Mouse (Mus musculus) layer of hippocampus, adult 2 months (tissue): ENCODE data around the gene Tmem86a. TPM values are rescaled to one million over a fixed set of nuclear protein-coding genes. Genes with fewer than 3 reads are reported as not detected.
A peak's percentile ranks its signal among the peaks of the same experiment; 100 is the strongest.

Source experiments
- DNase-seq, 2 experiments: peaks; one replicate each; pipeline ENCODE4 v3.0.0; 2022; ENCODE audit warnings: low spot score in 2 of 2
- H3K27ac ChIP-seq: fragments of 200-600 bp; 2 replicates; pipeline ENCODE4 v1.8.1; 2022
- H3K4me3 ChIP-seq: fragments of 200-600 bp; 2 replicates; pipeline ENCODE4 v1.8.1; 2022; ENCODE audit warnings: mild to moderate bottlenecking
- CTCF ChIP-seq: fragments of 200-600 bp; conservative IDR thresholded peaks from 2 replicates; pipeline ENCODE4 v1.8.1; 2022; ENCODE audit warnings: antibody characterized with exemption, mild to moderate bottlenecking, moderate library complexity
- total RNA-seq, 2 experiments: library from RNA; stranded (reverse); gene quantifications; 2 replicates each; pipeline ENCODE4 v1.2.3; 2021

Tmem86a gene
- total RNA-seq, 2 experiments from 2014 or later, result 9.8 to 14.0 TPM

DNA sequence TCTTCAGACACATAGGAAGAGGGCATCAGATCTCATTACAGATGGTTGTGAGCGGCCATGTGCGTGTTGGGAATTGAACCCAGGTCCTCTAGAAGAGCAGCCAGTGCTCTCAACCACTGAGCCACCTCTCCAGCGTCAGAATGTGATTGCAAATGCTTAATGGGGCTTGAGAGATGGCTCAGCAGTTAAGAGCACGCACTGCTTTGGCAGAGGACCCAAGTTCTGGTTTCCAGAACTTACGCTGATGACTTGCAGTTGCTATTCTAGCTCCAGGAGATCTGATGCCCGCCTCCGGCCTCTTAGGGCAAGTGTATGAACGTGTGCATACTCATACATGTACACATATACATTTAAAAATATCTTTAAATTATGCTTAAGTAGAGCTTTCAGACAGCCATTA, 15.0 kb upstream of the Tmem86a start:
- Histone ChIP-seq H3K4me3 (no peak overlapping the region), H3K27ac (no peak overlapping the region)
- no peak for DNase-seq
- no peak for TF ChIP-seq CTCF

DNA sequence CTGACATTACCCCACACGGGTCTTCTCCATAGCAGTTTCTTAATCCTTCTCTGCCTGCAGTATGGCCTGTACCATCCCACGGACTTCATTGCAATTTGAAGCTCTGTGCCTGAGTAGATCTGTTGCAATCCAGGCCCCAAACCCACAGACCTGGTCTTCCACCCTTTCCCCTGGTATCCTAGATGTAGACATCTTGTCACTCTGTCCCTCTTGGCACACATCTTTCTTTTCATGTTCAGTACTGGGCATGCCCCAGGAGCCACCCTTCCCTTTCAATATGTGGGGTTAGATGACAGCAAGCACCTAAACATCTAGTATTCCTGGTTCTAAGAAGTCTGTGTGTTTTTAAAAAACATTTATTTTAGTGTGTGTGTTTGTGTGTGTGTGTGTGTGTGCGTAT, 8.7 kb upstream of the Tmem86a start:
- no peak for DNase-seq
- H3K27ac ChIP-seq, result no peak overlapping the region
- TF ChIP-seq CTCF, result no peak
- H3K4me3 ChIP-seq, result no peak overlapping the region

DNA sequence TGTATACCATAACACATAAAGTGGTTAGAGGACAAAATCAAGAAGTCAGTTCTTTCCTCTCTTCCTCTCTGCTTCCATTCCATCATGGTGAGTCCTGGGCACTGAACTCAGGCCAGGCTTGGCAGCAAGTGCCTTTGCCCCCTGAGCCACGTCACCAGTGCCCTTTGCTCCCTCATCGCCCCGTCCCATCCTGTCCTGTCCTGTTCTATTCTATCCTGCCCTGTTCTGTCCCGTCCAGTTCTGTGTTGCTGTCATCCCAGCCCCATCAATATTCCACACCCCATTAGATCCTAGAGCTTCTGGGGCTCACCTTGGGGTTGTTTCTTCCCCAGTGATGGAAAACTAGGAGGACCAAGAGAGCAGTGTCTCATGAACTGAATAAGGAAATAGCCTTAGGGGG, 8.3 kb upstream of the Tmem86a start:
- no peak for DNase-seq
- TF ChIP-seq CTCF, result no peak

DNA sequence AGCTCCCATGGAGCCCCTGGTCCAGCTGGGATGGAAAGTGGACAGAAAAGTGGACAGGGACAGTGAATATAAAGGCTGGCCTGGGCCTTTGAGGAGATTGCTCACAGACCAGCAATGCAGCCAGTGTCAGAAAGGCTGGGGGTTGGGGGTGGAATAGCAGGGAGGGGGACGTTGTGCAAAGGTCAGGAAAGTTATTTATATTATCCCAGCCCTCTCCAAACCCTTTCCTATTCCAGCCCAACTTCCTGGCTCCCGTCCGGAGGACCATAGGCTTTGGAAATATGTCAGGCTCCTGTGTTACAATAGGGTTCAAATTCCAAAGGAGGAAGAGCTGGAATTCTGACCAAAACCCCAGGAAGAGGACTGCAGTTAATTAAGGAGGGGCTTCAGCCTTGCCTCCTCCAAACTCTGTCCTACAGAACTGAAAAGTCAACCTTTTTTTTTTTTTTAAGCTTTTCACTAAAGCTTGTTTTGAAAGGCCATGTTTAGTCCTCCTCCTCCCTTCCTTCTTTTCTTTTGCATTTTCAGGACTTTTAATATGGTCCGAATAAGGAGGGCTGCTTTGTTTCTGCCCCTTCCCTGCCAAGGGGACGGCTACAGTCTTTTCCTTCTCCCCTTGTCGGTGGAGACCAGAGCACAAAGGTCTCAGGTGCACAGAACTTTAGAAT, 7.4 kb upstream of the Tmem86a start:
- Histone ChIP-seq H3K27ac (no peak overlapping the region), H3K4me3 (no peak overlapping the region)
- TF ChIP-seq CTCF, result no peak
- no peak for DNase-seq

More for the DNA sequence above, 8.3 kb upstream of the Tmem86a start:
- Histone ChIP-seq H3K4me3 (no peak overlapping the region), H3K27ac (no peak overlapping the region)

DNA sequence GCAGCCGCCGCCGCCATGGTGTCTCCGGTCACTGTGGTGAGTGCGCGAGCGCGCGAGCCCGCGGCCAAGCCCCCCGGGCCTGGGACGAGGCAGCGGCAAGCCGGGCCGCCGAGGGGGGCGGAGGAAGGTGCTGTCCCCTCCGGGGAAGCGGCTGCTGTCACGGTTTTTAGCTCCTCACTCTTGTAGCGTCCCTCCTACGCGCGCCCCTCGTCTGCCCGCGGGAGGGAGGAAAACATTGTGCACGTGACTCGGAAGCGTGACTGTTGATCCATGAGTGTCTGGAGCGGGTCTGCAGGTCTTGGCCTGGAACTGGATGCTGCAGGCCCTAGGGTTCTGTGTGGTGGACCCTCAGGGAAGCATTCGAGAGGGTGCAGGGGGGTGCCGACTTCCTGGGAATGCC, 365 bp downstream of the Tmem86a start:
- H3K4me3 ChIP-seq, result peak overlapping the region; percentile 98
- DNase-seq, result peak; percentile 56 to 60
- peak overlapping the region; percentile 98 for H3K27ac ChIP-seq
- TF ChIP-seq CTCF, result no peak

DNA sequence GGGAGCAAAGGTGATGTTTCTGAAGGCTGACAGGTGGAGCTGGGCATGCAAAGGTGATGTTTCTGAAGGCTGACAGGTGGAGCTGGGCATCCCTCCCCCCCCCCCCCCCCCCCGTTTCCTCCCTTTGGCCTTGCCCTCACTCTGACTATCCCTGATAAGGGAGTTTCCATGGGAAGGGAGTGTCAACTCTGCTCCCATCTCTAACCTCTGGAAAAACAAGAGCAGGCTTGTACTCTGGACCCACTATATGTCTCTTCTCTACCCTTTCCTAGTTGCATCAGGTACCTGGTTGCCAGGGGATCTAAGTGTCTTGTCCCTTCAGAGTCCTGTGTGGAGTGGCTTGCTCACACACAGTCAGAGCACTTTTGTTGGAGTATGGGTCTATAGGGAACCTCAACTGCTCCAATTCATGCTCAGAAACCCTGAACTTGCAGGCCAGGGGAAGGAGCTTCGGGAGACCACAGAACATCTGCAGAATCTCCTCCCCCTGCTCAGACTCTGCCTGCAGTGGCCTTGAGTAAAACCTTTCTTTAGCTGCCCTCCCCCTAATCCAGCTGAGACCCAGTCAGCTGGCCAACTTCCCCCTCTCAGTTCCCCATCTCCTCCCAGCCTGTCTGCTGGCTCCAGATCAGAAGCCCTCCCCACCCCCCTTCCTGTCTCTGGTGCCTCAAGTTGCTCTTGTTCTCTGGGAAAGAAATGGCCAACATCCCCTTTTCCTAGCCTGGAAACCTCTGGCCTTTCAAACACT, 1.2 kb downstream of the Tmem86a start:
- no peak for TF ChIP-seq CTCF

DNA sequence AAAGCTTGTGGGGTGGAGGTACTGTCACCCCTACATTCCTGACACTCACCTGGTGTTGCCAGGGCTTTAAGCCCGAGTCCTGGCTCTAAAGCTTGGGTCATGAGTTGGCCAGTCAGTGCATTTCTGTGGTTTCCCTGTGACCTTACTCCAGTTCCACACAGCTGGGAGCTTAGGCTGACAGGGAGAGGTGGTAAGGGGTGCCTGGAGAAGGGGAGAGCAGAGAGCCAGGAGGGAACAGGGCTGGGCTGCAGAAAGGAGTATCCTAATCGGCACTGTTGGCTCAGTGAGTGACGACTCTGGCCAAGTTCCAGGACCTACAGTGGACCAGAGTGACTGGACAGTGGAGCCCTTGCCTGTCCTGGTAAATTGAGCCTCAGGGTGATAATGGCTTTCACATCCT, 1.9 kb downstream of the Tmem86a start:
- Histone ChIP-seq H3K4me3 (no peak overlapping the region; the same call in 1 of the 2 replicates), H3K27ac (peak overlapping the region; percentile 43; the same call in 1 of the 2 replicates)
- no peak for DNase-seq
- no peak for TF ChIP-seq CTCF

More for the DNA sequence above, 1.2 kb downstream of the Tmem86a start:
- peak overlapping the region; percentile 98 for H3K27ac ChIP-seq
- peak; percentile 46 to 51 for DNase-seq
- peak overlapping the region; percentile 98 for H3K4me3 ChIP-seq

DNA sequence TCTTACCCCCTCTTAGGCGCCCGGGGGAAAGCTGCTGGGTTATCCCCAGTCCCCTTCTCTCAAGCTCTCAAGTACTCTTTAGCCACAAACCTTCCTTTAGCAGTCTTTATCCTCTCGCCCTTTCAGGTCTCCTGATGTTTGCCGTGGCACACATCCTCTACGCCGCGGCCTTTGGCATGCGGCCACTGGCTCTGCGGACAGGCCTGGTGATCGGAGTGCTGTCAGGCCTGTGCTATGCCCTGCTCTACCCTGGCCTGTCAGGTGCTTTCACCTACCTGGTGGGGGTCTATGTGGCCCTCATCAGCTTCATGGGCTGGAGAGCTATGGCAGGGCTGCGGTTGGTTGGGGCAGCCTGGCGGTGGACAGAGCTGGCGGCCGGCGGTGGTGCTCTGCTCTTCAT, 2.9 kb downstream of the Tmem86a start:
- no peak for DNase-seq
- TF ChIP-seq CTCF, result no peak
- Histone ChIP-seq H3K27ac (peak overlapping the region; percentile 43; the same call in 1 of the 2 replicates), H3K4me3 (no peak overlapping the region)

DNA sequence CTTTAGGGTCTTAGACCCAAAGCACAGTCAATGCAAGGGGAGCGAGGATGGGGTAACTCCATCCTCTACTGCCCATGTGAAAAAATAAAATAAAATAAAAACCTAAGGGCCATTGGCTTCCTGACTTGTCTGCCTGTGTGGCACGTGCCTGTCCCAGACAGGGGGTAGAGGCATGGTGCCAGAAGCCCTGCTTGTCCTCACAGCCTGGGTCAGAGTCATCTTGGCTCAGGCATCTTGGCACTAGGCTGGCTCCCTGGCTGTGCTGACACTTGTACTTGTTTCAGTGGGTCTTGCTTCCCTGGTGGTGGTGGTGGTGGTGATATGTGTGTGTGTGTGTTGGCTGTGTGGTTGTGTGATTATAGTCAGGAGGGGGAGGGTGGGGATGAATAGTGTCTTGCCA, 4.3 kb downstream of the Tmem86a start:
- Histone ChIP-seq H3K27ac (no peak overlapping the region), H3K4me3 (no peak overlapping the region)
- DNase-seq, result no peak
- no peak for TF ChIP-seq CTCF

DNA sequence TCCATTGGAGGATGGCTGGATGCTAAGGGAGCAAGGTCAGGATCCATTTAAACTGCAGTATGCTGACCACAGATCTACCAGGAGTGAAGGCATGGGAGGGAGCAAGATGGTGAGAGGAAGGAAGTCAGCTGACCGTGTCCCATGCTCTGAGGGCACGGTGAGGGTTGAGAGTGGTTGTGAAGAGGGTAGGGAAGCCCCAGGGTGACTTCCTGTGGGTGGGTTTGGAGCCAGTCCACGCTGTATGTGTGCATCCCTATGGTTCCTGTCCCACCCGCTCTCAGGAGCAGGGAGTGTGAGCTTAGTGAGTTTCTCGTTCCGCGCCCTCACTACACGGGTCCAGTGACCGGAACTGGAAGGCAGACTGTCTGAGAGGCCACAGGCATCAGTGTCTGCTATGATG, 5.3 kb downstream of the Tmem86a start:
- TF ChIP-seq CTCF, result no peak
- DNase-seq, result no peak
- H3K27ac ChIP-seq, result no peak overlapping the region
- H3K4me3 ChIP-seq, result no peak overlapping the region

DNA sequence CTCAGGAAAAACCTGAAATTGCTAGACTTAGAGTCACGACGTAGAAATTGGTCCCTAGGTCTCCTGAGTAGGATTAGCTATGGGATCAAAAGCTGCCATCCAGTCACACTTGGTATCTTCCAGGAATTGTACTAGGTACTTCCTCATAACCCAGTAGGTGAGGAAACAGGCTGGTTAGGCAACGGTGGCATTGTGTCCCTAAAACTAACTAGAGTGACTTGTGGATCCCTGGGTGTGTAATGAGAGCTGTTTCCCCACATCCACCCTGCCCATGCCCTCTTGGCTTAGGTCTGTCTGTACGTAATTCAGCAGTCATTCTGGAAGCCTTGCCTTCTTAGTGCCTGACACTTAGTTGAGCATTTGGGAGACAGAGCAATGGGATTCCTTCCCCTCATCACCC, 5.9 kb downstream of the Tmem86a start:
- Histone ChIP-seq H3K27ac (no peak overlapping the region), H3K4me3 (no peak overlapping the region)
- TF ChIP-seq CTCF, result no peak
- DNase-seq, result no peak

DNA sequence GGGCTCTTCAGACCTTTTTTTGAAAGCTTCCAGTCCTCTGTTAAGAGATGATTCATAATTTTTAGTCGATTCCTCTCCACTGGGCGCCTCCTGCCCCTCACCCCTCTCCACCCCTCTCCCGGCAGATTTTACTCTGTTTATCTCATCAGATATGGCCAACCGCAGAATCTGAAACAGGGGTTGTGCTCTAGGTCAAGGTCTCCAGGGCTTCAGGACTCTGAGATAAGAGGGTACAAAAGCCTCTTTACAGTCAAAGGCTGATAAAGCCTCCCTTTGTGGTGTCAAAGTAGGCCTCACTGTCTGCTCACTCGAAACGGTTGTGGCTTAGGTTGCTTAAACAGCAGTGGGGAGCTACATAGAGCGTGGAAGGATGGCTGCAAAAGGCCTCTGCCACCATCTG, 8.9 kb downstream of the Tmem86a start:
- no peak for DNase-seq
- Histone ChIP-seq H3K4me3 (no peak overlapping the region), H3K27ac (no peak overlapping the region)
- no peak for TF ChIP-seq CTCF

DNA sequence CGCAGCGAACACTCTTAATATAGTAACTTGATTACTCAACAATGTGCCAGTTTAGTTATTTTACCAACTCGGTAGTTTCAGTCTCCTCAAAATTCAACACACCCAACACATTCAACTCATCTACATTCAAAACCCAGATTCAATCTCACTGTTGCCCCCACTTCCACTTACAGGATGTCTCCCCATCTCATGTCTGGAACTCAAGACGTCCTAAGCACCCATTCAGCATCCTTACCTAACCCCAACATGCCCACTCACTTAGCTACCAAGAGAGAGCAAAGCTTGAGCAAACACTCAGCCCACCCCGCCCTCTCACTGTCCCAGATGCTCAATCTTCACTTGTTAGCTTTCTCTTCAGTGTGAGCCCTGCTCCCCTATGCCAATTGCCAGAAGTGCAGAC, 11.2 kb downstream of the Tmem86a start:
- H3K4me3 ChIP-seq, result no peak overlapping the region
- TF ChIP-seq CTCF, result no peak
- no peak overlapping the region for H3K27ac ChIP-seq
- no peak for DNase-seq

DNA sequence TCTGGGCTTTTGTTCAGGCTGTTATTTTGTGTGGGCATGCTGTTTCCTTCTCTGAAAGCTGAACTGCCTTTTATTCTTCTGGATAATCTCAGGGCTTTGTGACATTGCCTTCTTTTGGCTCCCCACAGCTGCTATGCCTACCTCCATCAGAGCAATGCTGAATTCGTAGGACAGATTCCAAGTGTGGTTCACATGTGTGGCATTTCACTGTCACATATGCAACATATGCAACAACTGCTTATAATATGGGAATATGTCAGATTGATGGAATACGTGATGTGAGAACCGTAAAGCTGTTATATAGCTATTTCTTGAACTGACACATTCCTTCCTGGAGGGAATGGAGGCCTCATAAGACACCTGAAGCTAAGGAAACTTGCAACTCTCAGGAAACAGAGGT, 16.5 kb downstream of the Tmem86a start:
- no peak for DNase-seq
- Histone ChIP-seq H3K4me3 (no peak overlapping the region), H3K27ac (no peak overlapping the region)
- no peak for TF ChIP-seq CTCF
